Mouse (Mus musculus) megakaryocyte, embryonic 14.5 days (primary cell): ENCODE results near the gene Tada2b.

Experiments
- FLI1 ChIP-seq: IDR thresholded peaks from 2 replicates; pipeline ENCODE4 v1.6.1; 2012; ENCODE audit warnings: low read length, inconsistent platforms, mixed read lengths
- GATA1 ChIP-seq: IDR thresholded peaks from 3 replicates; pipeline ENCODE4 v1.6.1; 2012; ENCODE audit warnings: mixed read lengths, low read length, inconsistent platforms, borderline replicate concordance

DNA sequence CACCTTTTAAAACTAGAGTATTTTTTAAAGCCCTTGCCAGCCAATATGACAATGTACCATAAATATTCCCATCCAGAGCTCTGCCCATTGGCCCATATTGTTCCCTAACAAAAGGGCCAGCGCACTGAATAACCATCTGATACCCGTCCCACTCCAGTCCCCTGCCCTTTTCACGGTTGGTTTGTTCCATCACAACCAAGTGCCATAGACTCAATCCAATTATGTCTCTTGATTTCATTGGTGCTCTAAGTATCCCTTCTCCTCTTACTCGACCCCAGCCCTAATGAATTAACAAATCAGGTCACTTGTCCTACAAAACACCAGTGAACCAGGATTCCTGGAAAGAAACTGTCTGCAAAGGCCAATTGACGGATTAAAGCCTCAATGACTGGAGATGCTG is 20.7 kb downstream of the Tada2b start:
- TF ChIP-seq GATA1 (no peak), FLI1 (no peak)
